Mouse (Mus musculus): ENCODE results near the gene Ttll5.

DNA sequence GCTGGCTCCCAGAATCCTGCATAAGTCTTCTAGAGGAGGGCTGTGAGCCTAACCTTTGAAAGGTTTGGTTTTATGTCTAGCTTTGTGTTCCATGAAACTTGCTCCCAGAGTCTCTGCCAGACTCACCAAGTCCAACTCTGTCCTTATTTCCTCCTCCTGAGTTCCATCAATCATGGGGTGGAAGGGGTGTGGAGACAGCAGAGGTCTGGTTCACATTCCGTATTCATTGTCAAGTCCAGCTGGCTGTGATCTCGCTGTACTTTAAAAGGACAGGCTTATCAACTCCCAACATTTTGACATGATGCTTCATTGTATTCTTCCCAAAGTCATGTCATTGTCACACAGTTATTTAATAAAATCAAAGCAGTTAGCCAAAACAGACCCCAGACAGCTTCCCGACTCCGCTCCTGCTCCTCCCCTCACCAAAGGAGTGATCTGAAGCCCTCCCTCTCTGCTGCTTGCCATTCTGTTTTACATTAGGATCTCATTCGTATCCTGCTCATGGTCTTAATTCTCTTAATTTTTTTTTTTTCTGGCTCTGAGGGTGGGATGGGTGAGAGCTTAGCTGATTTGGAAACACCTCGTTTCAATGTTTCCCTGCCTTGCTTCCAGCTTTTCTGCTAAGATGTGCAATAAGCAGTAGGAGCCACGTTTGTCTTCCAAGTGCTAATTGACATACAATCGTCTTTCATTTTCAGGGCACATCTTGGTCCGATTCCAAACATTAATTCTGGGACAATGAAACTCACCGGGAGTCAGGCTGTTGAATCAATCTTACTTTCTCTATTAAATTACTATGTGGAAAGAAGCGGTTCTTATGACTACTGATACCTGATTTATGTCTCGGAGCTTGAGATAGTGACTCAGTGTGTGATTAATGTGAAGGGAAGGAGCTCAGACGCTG, 162.3 kb downstream of the Ttll5 start:
- no peak for TF ChIP-seq TAL1 (IDR thresholded peaks at IDR 0.05; ENCODE audit: low read length)
- no peak for TF ChIP-seq GATA1 (IDR thresholded peaks at IDR 0.05; ENCODE audit: low read length)

All from erythroblast, embryonic 14.5 days (primary cell).